Mouse (Mus musculus) bone marrow, adult 2 months (tissue): ENCODE data around the gene Magel2. TPM values are rescaled to one million over a fixed set of nuclear protein-coding genes. Genes with fewer than 3 reads are reported as not detected.

ENCODE experiments used
- H3K27ac ChIP-seq: fragments of 200-500 bp; 2 replicates; pipeline ENCODE4 v1.5.1; 2012; ENCODE audit warnings: low read depth, mild to moderate bottlenecking, control low read depth, inconsistent platforms, low read length; ENCODE audit not compliant: control insufficient read depth, poor library complexity, insufficient read depth
- H3K4me1 ChIP-seq: fragments of 200-500 bp; 2 replicates; pipeline ENCODE4 v1.6.1; 2011; ENCODE audit warnings: low read length; ENCODE audit not compliant: control insufficient read depth, insufficient read depth
- H3K4me3 ChIP-seq: fragments of 200-500 bp; replicated peaks from 2 replicates; pipeline ENCODE3; 2011; ENCODE audit warnings: mild to moderate bottlenecking, low read depth, low read length, control low read depth; ENCODE audit not compliant: control insufficient read depth
- CTCF ChIP-seq: fragments of 200-500 bp; IDR thresholded peaks from 2 replicates; pipeline ENCODE4 v1.5.1; 2011; ENCODE audit warnings: low read length, control low read depth; ENCODE audit not compliant: control insufficient read depth, insufficient read depth
- POLR2A ChIP-seq: fragments of 200-500 bp; IDR thresholded peaks from 2 replicates; pipeline ENCODE4 v1.6.1; 2011; ENCODE audit warnings: low read depth, mild to moderate bottlenecking, control low read depth, low read length, borderline replicate concordance; ENCODE audit not compliant: control insufficient read depth
- WGBS: fragments of 180-500 bp; shearing (Covaris S2); methylation state at CpG from one replicate; pipeline ENCODE4 v1.1.7; 2018; 5-methylcytosine and 5-hydroxymethylcytosine counted together
- polyA plus RNA-seq: library from polyadenylated mRNA; stranded (reverse); fragments of >200 nt; gene quantifications from 2 replicates; pipeline ENCODE4 v1.2.4, GENCODE M21; 2011; ENCODE audit warnings: low replicate concordance; ENCODE audit not compliant: missing spikeins, insufficient read depth, insufficient read length

The Magel2 gene
- polyA plus RNA-seq: 0.32 TPM in 1 of 2 replicates, not detected in the other

DNA sequence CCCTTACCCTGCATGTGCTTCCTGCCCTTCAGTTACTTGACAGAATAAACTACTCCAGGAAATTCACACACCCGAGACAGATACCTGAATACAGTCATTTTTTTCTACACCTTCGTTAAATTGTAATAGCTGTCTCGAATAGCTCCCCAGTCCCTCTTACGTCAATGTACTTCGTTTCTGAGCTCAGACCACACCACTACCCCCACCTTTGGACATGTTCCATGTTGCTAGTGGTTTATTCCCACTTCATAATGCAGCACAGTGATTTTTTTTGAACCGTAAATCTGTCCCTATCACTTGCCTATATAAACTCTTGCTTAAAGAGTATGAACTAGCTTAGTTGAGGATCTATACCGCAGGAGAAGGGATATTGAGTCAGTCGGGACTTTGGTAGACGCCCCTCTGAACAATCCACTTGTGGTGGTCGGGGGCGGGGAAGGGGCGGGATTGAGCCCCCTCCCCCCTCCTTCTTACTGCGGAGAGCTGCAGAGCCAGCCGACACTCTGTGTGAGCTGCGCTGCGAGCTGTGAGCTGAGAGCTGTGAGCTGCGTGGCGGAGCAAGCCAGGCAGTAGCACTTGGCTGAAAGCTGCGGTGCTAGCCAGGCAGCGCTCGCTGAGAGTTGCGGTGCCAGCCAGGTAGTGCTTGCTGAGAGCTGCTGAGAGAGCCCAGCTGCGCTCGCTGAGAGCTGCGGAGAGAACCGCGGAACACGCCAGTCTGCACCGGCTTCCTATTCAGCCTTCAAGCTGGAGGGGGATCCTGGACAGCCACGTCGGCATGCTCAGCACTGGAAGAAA is at the start of gene Magel2:
Magel2 (plus strand) TSS at position 501 of the 795 bp plus-strand sequence.
- WGBS: 27% methylated on average over 31 of the region's 31 CpGs
- no peak for TF ChIP-seq POLR2A
- TF ChIP-seq CTCF: no peak
- Histone ChIP-seq H3K4me3 (no peak within 1 kb of the TSS), H3K27ac (no peak within 1 kb of the TSS), H3K4me1 (no peaks in the 10 kb centered on the region)

GRCm38 (mm10) chr7:62345411-62345810 is 31.4 kb upstream of the Magel2 start:
- 22% methylated on average over 1 of the region's 1 CpGs for WGBS

DNA sequence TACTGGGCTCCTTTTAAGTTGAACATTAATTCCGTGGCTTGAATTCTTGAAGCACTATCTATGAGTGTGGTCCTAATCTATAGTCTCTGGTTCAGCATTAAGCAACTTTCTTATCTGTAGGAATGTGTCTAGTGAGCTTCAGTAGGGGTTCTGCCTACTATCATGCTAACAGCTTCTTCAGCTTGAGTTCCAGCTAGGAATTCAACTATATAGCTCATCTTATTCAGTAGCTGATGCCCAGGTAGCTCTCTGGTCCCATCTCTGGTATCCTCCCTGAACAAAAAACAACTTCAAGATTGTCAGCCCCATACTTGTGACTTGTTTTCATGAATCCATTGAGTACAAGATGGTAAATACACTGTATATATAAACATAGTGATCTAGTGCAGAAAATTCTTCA is 30.5 kb upstream of the Magel2 start, which contains the start of gene Ndn:
Ndn (plus strand) TSS at position 301 of the 400 bp plus-strand sequence.
- no peak for TF ChIP-seq POLR2A
- no peak within 1 kb of the TSS for H3K4me3 ChIP-seq
- no peak within 1 kb of the TSS for H3K27ac ChIP-seq
- H3K4me1 ChIP-seq: no peaks in the 10 kb centered on the region
- 68% methylated on average over 1 of the region's 1 CpGs for WGBS

More at GRCm38 (mm10) chr7:62345411-62345810, 31.4 kb upstream of the Magel2 start:
- H3K27ac ChIP-seq: no peak overlapping the region
- H3K4me1 ChIP-seq: no peaks in the 10 kb centered on the region
- H3K4me3 ChIP-seq: no peak overlapping the region
- TF ChIP-seq POLR2A (no peak), CTCF (no peak)

GRCm38 (mm10) chr7:62348106-62348803 is 28.6 kb upstream of the Magel2 start:
- WGBS: 24% methylated on average over 42 of the region's 42 CpGs
- TF ChIP-seq CTCF (no peak), POLR2A (no peak)
- no peak overlapping the region for H3K27ac ChIP-seq
- H3K4me3 ChIP-seq: no peak overlapping the region
- no peaks in the 10 kb centered on the region for H3K4me1 ChIP-seq

DNA sequence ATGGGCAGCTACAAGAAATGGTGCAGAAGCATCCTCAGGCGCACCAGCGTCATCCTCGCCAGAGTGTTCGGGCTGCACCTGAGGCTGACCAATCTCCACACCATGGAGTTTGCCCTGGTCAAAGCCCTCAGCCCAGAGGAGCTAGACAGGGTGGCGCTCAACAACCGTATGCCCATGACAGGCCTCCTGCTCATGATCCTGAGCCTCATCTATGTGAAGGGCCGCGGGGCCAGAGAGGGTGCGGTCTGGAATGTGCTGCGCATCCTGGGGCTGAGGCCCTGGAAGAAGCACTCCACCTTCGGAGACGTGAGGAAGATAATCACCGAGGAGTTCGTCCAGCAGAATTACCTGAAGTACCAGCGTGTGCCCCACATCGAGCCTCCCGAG is 28.0 kb upstream of the Magel2 start:
- no peak overlapping the region for H3K27ac ChIP-seq
- TF ChIP-seq CTCF (no peak), POLR2A (no peak)
- 59% methylated on average over 17 of the region's 17 CpGs for WGBS
- H3K4me1 ChIP-seq: no peaks in the 10 kb centered on the region
- no peak overlapping the region for H3K4me3 ChIP-seq

DNA sequence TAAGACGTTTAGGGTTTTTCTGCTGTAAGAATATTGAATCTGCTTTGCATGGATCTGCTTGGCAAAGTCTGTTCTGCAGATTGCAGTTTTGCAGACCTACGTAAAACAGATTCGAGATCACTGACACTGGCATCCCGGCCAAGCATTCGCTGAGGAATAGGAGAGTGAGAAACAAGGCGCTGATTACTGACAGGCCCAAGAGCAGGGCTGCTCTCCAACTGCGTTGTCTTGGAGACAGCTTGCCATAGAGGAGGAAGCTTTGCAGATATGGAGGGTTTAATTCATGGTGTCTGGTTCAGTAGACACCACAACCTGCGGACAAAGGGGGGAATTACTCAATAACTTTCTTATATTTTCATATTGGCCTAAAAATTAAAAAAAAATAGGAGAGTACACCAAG is 25.5 kb upstream of the Magel2 start:
- WGBS: 57% methylated on average over 8 of the region's 8 CpGs
- TF ChIP-seq POLR2A (no peak), CTCF (no peak)
- H3K27ac ChIP-seq: no peak overlapping the region
- no peaks in the 10 kb centered on the region for H3K4me1 ChIP-seq
- H3K4me3 ChIP-seq: no peak overlapping the region

DNA sequence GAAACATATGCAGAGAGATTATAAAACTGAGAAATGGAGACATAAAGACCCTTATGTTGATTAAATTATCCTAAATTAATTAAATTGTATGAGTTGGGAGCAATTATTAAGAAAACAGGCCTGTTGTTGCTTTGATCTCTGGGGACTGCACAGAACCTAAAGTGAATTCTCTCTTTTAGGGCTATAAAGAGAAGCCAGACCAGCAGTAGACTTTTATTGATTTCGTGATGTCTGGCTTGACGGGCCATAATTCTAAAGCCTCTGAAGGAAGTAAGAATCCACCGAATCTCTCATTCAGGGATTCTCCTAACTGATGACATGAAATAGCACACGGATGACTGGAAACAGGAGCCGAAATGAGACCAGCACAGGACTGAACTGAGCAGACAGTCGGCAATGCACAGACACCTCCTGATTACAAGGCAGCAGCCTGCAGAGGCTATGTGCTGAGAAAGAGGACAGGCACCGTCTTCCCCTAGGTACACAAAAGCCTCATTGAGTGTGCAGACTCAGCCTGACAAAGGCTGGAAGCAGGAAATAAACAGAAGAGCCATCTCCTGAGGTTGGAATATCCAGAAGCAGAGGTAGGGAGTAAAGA is 11.7 kb upstream of the Magel2 start:
- Histone ChIP-seq H3K27ac (no peak overlapping the region), H3K4me1 (no peaks in the 10 kb centered on the region), H3K4me3 (no peak overlapping the region)
- TF ChIP-seq POLR2A (no peak), CTCF (no peak)
- WGBS: 48% methylated on average over 7 of the region's 7 CpGs

DNA sequence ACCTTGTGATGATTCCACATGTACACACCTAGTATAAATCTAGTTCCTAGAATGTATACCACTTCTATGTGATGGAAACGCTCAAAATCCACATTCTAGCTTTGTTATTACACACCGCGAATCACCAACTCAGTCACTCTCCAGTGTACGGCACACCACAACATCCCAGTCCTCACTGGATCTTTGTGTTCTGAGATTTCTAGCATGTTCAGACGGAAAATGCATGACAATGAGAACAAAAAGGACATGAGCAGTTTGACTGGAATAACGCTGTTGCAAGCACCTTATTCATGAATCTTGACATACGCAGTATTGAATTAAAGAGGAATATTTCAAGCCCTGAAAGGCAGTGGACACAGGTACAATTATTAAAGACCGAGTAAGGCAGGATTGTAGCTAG is 10.1 kb upstream of the Magel2 start:
- H3K4me1 ChIP-seq: no peaks in the 10 kb centered on the region
- WGBS: 72% methylated on average over 8 of the region's 8 CpGs
- TF ChIP-seq POLR2A (no peak), CTCF (no peak)
- H3K27ac ChIP-seq: no peak overlapping the region
- no peak overlapping the region for H3K4me3 ChIP-seq
